Mouse (Mus musculus) thymus, adult 2 months (tissue): Measurements from ENCODE around the gene Timm8a2.

Source experiments
- CTCF ChIP-seq: fragments of 200-500 bp; IDR thresholded peaks from 2 replicates; pipeline ENCODE4 v1.5.1; 2012; ENCODE audit warnings: mild to moderate bottlenecking, control low read depth, low read length, moderate library complexity, borderline replicate concordance; ENCODE audit not compliant: control insufficient read depth, poor library complexity, insufficient read depth; ENCODE audit errors: extremely low read depth
- POLR2A ChIP-seq: fragments of 200-500 bp; IDR thresholded peaks from 2 replicates; pipeline ENCODE4 v1.6.1; 2012; ENCODE audit warnings: mild to moderate bottlenecking, low read length, control low read depth, moderate library complexity; ENCODE audit not compliant: control insufficient read depth, poor library complexity, insufficient read depth; ENCODE audit errors: extremely low read depth

- TF ChIP-seq CTCF (no peak), POLR2A (no peak)
These were observed 1.4 kb downstream of the Timm8a2 start for GRCm38 (mm10) chr14:122035860-122036259.
